Mouse (Mus musculus) neutrophil, adult 59 days (primary cell): ENCODE data around the gene Vmn1r170. TPM values are rescaled to one million over a fixed set of nuclear protein-coding genes. Genes with fewer than 3 reads are reported as not detected.

Experiments used
- total RNA-seq, 2 experiments: library from RNA; stranded (reverse); gene quantifications; 1 replicate in 1 of 2; 2 replicates in 1 of 2; pipeline ENCODE4 v1.2.4; 2023

The Vmn1r170 gene
- total RNA-seq = not detected

GRCm38 (mm10) chr7:23605875-23606274, at the start of gene Vmn1r170:
TSS of gene Vmn1r170 (plus strand) at chr7:23606175.

GRCm38 (mm10) chr7:23575226-23575625, 30.7 kb upstream of the Vmn1r170 start, which contains the start of gene Vmn1r169:
TSS of gene Vmn1r169 (plus strand) at chr7:23575526.

GRCm38 (mm10) chr7:23630422-23630821, 24.4 kb downstream of the Vmn1r170 start, which contains the start of gene Vmn1r171:
TSS of gene Vmn1r171 (plus strand) at chr7:23630722.

Other genes with a start within 250 kb of the Vmn1r170 start
- gene Nlrp5, start 220.3 kb upstream of the Vmn1r170 start, total RNA-seq = not detected
- not detected for gene Vmn1r167, start 99.0 kb upstream of the Vmn1r170 start, total RNA-seq
- gene Vmn1r168, start 66.4 kb upstream of the Vmn1r170 start, total RNA-seq = not detected
- gene Vmn1r169, start 30.6 kb upstream of the Vmn1r170 start, total RNA-seq = not detected
- gene Vmn1r171, start 24.5 kb downstream of the Vmn1r170 start, total RNA-seq = not detected
- not detected for gene Vmn1r172, start 52.1 kb downstream of the Vmn1r170 start, total RNA-seq
- not detected for gene Vmn1r173, start 94.5 kb downstream of the Vmn1r170 start, total RNA-seq
- not detected for gene Vmn1r174, start 146.1 kb downstream of the Vmn1r170 start, total RNA-seq
- gene Vmn1r175, start 204.5 kb downstream of the Vmn1r170 start, total RNA-seq = not detected
- not detected for gene Vmn1r176, start 231.2 kb downstream of the Vmn1r170 start, total RNA-seq